Mouse (Mus musculus): ENCODE results near the gene Nfe2l3.
"Not testable (repeated sequence)": the region's sequence is repeated elsewhere in the genome, so short reads cannot be mapped to it uniquely, and the experiment has no call there.

Gene Nfe2l3

DNA sequence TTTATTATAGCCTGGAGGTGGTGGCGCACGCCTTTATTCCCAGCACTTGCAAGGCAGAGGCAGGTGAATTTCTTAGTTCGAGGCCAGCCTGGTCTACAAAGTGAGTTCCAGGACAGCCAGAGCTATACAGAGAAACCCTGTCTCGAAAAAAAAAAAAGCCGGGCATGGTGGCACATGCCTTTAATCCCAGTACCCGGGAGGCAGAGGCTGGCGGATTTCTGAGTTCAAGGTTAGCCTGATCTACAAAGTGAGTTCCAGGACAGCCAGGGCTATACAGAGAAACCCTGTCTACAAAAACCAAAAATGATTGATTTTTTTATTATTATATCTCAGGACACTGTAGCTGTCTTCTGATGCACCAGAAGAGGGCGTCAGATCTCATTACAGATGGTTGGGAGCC is 52.1 kb downstream of the Nfe2l3 start:
- not testable (repeated sequence) for DNase-seq (ENCODE audit: low read depth in 1 of 2, low spot score in 2 of 2)

DNA sequence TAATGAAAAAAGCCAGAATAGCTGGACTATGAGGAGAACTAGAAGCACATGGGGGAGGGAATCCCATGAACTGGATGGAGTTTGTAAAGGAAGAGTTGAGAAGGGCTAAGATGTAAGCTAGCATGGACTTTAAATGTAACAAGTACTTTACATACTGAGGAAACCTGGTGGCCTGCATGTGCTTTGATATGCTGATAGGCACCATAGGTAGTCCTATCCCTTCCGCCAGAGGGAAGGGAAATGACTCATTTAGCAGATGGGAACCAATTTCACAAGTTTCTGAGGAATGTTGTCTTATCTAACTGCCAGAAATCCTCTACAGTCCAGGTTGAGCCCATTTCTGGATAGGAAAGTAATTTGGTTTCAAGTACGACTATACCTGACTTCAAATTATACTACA is 53.2 kb downstream of the Nfe2l3 start:
- no peak for DNase-seq (ENCODE audit: low read depth in 1 of 2, low spot score in 2 of 2)

GRCm38 (mm10) chr6:51486076-51486710 is 53.7 kb downstream of the Nfe2l3 start:
- DNase-seq (ENCODE audit: low read depth in 1 of 2, low spot score in 2 of 2), result no peak

DNA sequence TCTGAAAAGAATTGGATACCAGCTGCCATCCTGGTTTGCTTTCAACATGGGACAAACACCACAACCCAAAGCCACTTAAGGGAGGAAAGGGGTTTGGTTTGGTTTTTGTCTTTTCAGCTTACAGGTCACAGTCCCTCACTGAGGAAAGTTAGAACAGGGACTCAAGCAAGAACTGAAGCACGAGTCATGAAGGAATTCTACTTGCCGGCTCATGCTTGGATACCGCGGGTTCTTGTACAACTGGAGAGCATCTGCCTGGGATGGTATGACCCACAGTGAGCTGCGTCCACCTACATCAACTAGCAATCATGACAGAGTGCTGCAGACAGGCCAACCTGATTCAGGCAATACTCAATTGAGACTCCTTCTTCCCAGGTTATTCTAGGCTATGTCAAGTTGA is 54.3 kb downstream of the Nfe2l3 start:
- no peak for DNase-seq (ENCODE audit: low read depth in 1 of 2, low spot score in 2 of 2)

DNA sequence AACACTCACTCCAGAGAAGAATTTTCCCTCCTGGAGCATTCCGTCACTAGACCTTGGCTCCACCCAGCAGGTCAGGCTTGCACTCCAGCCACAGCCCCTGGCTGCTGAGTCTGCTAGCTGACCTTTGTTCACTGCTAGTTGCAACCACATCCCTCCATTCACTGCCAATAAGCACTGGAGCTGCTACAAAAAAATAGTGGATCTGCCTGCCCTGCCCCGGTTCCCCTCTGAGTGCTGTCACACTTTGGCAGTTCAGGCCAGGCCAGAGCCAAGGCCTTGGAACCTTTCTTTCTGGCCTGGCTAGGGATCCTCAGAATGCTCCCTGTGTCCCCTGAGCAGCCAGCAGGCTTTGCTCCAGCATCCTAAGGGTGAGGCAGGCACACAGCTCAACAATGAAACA is 57.3 kb downstream of the Nfe2l3 start:
- no peak for DNase-seq (ENCODE audit: low read depth in 1 of 2, low spot score in 2 of 2)

- DNase-seq (ENCODE audit: low read depth in 1 of 2, low spot score in 2 of 2), result no peak
These were observed 65.0 kb downstream of the Nfe2l3 start for GRCm38 (mm10) chr6:51497321-51498111.

GRCm38 (mm10) chr6:51505671-51506070 is 73.2 kb downstream of the Nfe2l3 start:
- DNase-seq (ENCODE audit: low read depth in 1 of 2, low spot score in 2 of 2), result no peak

GRCm38 (mm10) chr6:51507556-51507955 is 75.1 kb downstream of the Nfe2l3 start:
- DNase-seq (ENCODE audit: low read depth in 1 of 2, low spot score in 2 of 2), result no peak
